Mouse (Mus musculus) activated CD4-positive, CD25-positive, alpha-beta regulatory T cell, adult 4 months (primary cell): ENCODE results near the gene Fabp1. TPM values are rescaled to one million over a fixed set of nuclear protein-coding genes. Genes with fewer than 3 reads are reported as not detected.

Experiments
- ATAC-seq: one replicate; pipeline ENCODE4 v1.8.0; 2017
- polyA plus RNA-seq, 2 experiments: library from polyadenylated mRNA; unstranded; fragments of 100-300 nt; shearing (Covaris generic); gene quantifications; one replicate each; pipeline ENCODE4 v1.2.1; 2017

Gene Fabp1
- polyA plus RNA-seq, result not detected

DNA sequence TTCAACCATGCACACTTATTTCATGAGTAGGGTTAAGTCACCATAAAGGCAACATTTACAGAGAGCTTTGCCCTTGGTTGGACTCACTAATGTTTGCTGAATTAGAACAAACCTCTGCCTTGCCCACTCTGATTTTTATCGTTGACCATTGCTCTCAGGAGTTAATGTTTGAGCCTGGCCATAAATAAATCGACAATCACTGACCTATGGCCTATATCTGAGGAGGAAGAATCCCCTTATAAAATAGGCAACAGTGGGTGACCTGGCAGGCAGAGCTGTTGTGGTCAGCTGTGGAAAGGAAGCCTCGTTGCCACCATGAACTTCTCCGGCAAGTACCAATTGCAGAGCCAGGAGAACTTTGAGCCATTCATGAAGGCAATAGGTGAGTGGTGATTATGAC, at the start of gene Fabp1:
Gene Fabp1 (plus strand): TSS at position 216 of the 400 bp plus-strand sequence.
- no peak for ATAC-seq

DNA sequence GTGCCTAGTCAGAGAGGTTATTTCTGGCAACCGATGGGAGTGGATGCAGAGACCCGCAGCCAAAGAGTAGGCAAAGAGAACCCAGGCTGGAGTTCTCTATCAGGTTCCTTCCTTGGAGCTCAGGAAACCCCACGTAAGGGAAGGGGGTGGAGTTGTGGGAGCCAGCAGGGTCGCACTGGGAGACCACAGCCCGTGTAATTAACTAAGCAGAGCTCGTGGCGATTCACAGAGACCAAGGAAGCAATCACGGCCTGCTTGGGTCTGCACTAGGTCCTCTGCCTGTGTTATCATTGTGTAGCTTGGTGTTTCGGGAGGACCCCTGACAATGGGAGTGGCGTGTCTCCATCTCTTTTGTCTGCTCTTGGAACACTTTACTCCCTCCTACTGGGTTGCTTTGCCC, 48.5 kb upstream of the Fabp1 start:
- ATAC-seq, result no peak

DNA sequence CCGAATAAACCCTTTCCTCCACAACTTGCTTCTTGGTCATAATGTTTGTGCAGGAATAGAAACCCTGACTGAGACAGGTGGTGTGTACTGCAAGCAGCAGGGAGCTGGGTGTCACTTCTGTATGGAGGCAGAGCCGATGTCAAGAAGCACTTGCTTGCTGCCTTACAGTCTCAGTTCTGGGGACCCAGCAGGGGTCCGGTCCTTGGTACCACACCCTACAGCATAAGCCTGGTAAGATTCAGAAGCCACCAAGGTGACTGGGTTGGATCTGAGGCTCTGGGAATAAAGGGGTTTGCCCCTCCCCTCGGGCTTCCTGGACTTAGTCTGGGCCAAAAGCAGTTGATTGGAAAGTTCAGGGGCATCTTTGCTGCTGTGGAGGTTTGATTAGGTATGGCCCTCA, 46.1 kb upstream of the Fabp1 start:
- no peak for ATAC-seq

DNA sequence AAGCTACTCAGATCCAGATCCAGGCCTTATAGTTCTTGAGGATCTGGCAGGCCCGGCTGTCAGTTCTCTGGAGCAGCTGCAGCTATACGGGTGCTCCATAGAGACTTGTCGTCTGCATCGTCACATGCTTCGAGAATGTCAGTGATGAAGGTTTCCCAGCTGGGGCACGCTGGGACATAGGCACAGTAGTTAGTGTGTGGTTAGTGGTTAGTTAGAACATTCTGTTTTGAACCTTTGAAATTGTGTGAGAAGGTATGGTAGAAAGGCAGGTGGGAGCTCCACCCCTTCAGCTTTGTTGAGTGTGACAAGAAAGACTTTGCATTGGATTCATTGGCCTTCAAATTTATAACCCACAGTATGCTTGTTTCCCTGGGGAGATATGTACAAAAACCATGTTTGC, 44.8 kb upstream of the Fabp1 start:
- ATAC-seq, result no peak

DNA sequence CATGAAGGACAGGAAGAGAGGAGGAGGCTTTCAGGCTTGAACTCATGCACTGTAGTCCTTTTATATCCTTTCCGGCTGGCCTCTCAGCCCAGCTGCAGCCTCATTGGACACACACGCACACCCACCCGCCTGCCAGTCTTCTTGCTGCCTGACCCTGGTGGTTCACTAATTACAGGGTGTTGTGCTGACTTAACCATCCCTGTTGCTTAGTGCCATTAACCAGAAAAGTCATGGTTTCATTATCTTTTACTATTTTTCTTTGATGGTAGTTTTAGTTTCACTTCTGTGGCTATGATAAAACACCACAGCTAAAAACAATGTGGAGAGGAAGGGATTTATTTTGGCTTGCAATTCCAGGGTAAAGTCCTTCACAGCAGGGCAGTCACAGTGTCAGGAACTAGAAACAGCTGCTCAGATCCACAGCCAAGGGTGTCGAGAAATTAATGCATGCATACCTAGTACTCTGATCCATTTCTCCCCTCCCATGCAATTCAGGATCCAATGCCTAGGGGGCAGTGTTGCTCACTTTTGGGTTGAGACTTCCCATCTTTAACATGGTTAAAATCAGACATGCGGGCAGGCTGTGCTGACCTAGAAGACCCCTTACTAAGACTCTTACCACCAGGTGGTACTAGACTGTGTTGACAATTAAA, 42.8 kb upstream of the Fabp1 start:
- peak; percentile 63 for ATAC-seq

DNA sequence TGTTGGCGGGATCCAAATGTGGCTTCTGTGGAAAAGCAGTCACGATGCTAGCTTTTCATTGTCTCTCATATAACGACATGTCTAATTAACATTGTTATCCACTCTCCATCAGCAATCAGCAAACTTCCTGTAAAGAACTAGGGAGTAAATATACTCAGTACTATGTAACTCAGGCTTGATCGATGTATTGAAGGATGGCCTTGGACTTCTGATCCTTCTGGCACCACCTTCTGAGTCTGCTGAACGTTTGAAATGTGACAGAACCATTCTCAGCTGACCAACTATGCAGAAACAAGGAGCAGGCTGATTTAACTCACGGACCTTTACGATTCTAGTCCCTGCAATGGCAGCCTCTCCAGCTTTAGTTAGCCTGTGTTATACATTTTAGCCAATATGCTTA, 38.3 kb upstream of the Fabp1 start:
- no peak for ATAC-seq

DNA sequence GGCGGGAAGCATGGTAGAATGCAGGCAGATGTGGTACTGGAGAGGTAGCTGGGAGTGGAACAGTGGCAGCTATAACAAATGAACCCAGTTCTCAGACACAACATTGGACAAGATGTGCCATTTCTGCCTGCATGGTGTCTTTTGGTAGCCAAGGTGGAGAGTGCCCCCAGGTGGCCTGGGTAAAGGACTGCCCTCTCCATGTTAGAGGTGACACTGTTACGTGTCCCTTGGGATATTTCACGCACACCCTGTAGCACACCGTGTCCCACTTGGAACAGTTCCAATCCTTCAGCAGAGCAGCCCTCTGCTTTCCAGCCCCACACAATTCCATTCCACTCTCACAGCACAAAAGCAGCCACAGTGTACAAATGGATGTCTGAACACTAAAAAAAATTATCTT, 37.4 kb upstream of the Fabp1 start:
- no peak for ATAC-seq

DNA sequence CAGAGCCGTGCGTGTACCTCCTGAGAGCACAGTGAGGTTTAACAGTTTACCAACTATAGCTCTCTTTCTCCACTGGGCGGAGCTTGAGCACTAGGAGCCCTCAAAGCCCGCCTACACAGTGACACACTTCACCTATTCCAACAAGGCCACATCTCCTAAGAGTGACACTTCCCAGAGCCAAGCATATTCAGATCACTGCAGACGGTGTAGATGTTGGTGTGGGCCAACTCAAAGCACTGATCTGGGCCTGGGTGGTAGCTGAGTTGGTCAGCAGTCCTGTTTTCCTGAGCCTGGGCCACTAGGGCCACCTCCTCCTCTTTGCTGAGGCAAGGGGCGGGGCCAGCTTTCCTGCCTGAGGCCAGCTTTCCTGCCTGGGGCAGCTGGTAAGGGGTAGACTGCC, 35.2 kb upstream of the Fabp1 start:
- ATAC-seq, result no peak

DNA sequence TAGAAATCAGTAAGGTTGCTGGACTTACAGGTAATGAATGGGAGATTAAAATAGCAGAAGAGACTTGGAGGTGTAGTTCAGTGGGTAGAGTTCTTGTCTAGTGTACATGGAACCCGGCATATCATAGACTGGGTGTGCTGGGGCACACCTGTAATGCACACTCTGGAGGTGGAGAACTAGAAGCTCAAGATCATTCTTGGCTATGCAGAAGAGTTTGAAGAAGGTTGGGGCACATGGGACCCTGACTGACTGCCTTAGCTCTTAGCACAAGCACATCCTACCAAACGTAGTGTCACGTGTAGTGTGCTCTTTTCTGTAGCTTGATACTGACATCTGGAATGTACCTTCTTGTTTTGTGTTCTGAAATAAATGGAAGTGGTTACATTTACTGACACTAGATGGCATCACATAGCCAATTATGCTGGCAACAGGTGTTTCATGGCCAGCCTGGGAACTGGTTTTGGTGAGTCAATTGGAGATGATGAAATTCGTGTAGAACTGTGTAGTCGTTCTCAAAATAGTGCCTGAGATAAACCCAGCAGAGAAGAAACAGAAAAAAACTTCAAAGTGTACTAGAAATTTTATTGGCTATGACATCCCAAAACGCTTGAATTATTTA, 33.0 kb upstream of the Fabp1 start:
- peak; percentile 69 for ATAC-seq

DNA sequence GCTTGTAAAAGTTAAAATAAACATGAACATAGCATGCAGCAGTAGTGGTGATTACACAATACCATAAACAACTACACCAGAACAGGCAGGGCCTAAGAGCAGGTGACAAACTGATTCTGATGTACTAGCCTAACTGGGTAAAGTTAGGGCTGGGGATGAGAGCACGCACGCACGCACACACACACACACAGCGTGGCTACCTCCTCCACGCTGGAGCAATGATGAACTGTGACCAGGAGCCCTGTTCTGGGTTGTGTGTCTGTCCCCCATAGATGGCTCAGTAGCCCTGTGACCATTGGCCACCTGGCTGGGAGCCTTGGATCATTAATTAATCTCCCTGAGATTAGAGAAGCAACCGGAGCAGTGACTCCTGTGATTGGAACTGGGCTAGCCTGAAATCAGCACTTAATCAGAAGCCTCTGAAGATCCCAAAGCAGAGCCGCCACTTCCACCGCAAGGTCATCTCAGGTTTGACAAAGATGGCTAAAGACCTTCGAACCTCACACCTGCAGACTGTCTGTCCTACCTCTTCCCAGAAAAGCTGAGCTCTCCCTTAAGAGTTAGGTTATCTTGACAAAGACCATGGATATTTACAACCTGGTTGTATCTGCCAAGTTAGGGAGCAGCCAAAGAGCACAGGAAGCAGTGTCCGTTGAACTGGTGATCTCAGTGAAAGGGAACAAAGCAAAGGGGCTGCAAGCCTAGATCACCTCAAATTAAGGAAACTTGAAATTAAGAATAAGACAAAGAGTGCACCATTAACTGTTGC, 26.6 kb upstream of the Fabp1 start:
- no peak for ATAC-seq

DNA sequence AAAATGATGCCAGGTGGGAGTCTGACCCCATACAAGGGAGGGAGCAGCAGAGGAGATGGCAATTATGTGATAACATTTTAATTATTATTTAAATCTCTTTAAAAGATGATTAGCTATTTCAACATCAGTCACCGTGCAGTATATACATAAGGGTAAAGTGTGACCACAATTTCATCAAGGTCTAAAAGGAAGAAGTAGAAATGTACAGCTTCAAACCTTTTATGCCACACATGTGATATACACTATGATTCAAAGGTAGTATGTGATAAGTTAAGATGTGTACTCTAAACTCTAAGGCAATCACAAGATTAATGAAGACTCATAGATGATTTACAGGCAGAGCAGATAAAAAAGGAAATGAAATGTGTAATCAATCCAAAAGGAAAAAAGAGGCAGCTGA, 19.0 kb upstream of the Fabp1 start:
- ATAC-seq, result no peak

DNA sequence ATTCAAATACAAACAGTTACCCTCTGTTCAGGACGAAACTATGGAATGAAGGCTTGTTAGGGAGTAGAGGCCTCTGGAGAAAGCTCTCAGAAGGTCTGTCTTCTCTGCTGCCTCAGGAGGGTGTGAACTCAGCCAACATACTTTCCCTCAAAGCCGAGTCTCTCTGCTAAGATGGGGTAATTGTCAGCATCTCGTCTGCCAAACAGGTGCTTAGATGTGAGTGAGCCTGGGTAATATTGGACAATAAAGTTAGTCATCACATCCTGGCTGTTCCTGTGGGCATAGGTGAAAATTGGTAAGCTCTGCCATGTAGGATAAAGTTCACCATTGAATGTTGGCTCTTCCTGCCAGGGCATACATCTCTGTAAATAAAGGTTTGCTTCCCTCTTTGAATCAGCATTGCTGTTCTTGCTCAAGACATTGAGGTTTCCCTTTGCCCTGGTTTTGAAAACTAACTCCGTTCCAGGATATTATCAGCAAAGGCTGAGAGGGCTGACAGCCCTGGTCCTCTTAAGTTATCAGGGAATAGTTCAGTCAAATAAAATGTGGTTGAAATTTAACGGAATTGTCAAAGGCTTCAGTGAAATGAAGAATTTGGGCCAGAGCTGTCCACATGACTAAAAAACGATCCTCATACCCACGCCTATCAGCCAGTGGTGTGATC, 14.6 kb upstream of the Fabp1 start:
- no peak for ATAC-seq

DNA sequence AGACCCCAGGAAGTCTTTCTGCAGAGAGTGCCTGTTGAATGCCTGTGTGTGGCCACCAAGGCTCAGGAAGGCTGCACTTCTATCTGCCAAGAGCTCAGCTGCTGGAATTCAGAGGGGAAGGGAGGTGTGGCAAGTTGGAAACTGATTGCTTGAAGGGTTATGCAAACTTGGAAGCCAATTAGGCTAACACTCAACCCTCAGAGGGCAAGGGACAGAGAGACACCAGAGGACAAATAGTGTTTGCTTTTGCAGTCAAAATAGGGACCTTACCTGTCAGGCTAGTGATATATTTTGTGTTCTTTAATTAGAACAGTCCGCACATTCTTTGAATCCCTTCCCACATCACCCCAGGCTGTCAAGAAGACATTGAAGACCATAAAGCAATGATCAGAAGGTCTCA, 10.0 kb upstream of the Fabp1 start:
- ATAC-seq, result no peak

DNA sequence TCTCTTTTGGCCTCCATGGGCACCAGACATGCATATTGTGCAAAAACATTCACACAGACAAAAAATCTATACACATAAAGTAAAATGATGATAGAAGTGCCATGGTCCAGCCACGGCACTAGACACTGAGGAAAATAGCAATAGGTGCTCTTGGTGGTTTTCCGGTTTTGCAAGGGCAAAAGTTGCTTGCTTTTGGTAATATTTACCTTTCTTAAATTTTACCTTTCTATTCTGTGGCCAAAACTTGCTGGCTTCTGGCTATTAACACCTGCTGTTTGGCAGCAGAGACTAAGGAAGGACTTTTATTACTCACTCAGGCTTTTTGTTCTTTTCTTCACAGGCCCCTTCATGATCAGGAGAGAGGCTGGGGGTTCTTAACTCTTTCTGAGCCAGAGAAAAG, 9.1 kb upstream of the Fabp1 start:
- ATAC-seq, result no peak

DNA sequence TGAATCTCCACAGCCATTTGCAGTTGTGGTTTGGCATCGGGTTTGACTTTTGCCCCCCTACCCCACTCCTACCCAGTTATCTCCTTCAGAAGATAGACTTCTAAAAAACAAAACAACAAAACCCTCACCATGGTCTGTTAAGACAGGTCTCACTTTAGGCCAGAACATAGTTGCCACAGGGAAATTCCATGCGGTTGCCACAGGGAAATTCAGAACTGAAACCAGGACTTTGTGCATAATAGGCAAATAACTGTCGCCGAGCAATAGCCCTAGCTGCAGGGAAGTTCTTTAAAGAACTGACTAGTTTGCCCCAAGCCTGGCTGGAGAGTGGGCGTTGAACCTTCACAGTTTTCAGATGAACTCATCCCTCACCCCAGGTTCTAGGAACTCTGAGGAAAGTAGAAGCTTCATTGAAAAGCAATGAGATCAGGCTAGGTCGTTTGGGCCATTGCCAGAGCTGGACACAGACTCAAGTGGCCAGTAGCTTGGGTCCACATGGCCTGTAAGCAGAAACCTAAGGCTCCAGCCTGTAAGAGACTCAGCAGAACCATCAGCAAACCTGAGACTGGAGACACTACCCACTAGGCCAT, 6.4 kb upstream of the Fabp1 start:
- ATAC-seq, result no peak

DNA sequence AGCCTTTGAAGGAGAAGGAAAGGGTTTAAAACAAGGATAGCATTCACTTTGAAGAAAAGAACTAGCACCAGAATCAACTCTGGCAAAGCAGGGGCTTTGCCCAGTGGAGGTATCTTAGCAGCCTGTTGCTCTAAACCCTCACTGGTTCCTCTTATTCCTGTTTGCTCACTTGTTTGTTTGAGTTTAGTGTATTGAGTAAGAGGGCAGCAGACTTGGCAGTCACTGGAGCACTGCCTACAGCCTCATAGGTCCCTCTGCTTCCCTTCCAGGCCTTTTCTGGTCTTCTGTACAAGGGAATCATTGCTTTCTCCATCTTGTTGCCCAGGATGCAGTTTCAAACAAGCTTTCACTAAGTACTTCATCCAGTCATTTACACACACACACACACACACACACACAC, 3.5 kb upstream of the Fabp1 start:
- ATAC-seq, result no peak

DNA sequence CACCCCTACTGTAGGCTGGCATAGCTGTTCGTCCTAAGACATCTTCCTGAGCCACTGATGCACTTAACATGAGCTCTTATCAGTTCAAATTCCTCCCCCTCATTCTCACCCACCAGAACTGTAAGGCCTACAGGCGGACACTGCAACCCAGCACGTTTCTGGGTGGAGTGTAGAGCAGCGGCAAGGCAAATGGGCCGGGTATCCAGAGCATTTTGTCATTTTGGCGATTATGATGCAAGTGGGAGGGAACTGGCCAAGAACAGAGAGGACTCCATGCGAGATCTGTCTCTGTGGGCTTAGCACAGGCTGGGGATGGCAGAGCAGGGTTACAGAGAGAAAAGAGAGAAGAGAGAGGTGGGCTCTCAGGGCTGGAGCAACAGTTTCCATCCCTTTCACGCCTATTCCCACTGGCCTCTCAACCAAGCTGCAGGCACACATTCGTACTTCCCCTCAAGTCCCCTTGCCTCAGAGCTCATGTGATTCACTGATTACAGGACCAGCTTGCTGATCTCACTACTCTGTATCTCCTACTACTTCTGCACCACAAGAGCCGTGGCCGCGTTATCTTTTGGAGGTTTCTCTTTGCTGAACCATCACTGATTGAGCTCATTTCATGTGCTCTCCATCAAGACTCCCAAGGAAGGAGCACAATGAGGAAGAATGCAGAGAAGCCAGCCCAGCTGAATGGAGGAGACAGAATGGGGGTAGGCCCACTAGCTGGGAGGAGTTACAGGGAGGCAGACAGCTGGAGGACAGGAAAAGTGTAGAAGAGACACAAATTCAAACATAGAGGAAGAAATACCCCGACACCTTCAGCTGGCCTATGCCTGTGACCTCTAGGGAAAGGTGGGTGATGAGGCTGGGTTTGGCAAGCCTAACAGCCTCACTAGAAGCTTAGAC, 1.7 kb upstream of the Fabp1 start:
- ATAC-seq, result no peak

DNA sequence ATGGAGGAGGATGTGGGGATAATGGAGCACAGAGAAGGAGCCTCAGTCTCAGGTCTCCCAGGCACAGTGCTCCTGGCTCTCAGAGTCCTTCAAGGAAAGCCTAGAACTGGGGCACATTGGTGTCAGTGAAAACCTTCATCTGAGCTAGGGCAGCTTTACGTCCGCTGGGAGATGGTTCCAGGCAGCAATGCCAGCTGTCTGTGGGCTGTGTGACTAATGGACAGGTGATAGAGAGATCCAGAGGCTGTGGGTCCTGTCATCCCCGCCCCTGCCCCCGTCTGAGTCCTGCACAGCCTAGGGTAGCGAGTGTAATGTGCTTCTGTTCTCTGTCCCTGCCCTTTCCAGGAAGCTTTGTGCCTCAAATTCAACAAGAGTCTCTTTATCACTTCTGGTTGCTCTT, 2.3 kb downstream of the Fabp1 start:
- ATAC-seq, result no peak

DNA sequence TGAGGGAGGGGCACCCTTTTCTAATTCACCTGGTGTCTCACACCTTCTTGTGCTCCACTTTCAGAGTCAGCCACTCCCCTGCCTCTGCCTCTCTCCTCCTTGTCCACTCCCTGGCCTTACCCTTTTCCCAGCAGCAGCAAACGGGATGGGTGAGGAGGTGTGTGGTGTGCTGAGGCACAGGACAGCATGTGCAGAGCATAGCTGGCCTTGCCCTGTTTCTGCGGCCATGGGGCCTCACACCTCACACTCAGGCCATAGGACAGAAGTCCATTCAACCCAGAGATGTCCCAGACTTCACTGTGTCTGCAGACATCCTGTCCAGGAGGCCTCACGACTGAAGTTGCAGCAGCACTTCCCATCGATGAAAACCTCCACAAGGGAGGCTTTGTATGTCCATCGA, 4.0 kb downstream of the Fabp1 start:
- no peak for ATAC-seq

DNA sequence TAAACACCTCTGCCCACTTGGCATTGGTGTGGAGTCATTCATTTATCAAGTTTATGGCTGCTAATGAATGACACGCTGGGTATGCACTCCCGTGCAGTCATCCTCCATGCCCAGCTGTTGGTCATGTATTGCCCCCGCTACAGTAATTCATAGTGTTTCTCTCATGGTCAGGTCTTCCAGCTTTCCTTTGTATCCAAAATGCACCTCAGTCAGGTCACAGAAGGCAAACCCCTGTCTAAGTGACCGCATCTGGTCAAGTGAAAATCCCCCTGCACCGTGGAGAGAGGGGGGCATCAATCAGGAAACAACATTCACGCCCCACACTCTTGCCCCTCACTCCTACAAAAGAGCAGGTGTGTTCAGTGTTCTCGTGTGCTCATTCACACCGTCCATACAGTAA, 4.5 kb downstream of the Fabp1 start:
- no peak for ATAC-seq

DNA sequence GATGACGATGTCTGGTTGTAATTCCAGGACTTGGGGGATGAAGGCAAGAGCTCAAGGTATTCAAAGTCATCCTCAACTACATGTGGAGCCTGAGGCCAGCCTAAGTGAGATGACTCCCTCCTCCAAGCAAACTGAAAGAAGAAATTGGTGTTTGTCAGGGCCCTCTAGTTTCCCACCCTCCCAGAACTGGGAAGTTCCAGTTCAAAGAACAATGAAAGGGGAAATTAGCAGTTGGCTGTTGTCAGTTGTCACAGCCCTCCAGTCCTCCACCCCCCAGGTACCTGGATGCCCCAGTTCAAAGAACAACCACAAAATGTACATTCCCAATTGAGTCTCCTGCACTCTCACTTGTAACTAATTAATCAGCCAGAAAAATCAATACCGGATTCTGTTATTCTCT, 9.1 kb downstream of the Fabp1 start:
- no peak for ATAC-seq

DNA sequence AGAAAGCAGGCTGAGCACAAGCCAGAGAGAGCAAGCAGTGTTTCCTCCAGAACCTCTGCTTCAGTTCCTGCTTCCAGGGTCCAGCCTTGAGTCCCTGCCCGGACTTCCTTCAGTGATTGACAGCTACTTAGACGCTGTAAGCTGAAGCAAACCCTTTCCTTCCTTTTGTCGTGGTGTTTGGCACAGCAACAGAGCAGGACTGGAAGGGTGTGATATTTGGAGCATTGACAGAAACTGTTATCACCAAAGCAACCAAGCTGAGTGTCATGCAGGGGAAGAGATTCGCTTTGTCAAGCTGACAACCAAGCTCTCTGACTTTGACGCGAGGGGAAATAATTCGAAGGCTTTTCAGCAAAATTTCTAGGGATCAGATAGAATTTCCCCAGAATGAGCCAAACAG, 12.3 kb downstream of the Fabp1 start:
- no peak for ATAC-seq
